Mouse (Mus musculus) olfactory bulb, adult 2 months (tissue): ENCODE results near the gene Olfr520.

Experiments
- CTCF ChIP-seq: fragments of 200-500 bp; IDR thresholded peaks from 2 replicates; pipeline ENCODE4 v1.5.1; 2012; ENCODE audit warnings: low read depth, mild to moderate bottlenecking, low read length, moderate library complexity; ENCODE audit not compliant: insufficient read depth
- POLR2A ChIP-seq: fragments of 200-500 bp; IDR thresholded peaks from 2 replicates; pipeline ENCODE4 v1.6.1; 2012; ENCODE audit warnings: mild to moderate bottlenecking, low read depth, low read length, moderate library complexity; ENCODE audit not compliant: insufficient read depth

DNA sequence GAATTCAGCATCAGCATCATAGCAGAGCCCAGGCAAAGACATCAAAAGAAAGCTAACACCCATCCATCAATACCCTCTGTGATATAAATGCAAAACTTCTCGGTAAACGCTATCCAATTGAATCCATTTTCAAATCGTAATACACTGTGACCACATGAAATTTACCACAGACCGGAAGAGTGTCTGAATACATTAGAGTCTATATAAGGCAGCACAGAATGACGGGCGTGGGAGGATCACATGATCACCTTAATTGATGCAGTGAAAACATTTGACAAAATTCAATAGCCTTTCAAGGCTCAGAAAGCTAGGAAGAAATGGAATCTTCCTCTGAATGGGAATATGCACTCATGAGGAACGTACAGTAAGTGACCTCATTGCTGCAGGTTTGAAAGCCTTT, 53.3 kb downstream of the Olfr520 start:
- no peak for TF ChIP-seq POLR2A
- no peak for TF ChIP-seq CTCF
